Mouse (Mus musculus) right cerebral cortex, postnatal 36 days (tissue): ENCODE results near the gene Robo2.
"Not testable (repeated sequence)": the region's sequence is repeated elsewhere in the genome, so short reads cannot be mapped to it uniquely, and the experiment has no call there.

ENCODE experiments used
- DNase-seq, 2 experiments: peaks; one replicate each; pipeline ENCODE4 v3.0.0; 2022; ENCODE audit warnings: low spot score in 2 of 2, mixed read lengths in 1 of 2

Gene Robo2

DNA sequence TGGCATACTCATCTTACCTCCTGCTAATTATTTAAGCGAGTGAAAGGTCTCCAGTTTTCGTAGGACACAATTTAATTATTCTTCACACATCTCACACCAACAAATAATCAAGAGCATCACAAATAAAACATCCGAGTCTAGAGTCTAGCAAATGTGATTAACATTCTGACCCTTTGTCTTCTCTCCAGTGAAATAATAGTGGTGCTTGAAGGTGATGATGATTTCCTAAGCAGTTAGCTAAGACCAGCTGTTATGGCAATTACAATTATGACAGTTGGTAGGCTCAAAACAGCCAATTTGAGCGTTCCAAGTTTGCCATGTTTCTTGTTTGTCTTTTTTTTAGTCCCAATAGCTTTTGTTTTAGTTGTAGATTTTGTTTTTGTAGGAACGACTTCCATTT, 210.9 kb downstream of the Robo2 start:
- DNase-seq, result no peak

- DNase-seq, result no peak
These were observed 211.5 kb downstream of the Robo2 start for GRCm38 (mm10) chr16:74200024-74200703.

DNA sequence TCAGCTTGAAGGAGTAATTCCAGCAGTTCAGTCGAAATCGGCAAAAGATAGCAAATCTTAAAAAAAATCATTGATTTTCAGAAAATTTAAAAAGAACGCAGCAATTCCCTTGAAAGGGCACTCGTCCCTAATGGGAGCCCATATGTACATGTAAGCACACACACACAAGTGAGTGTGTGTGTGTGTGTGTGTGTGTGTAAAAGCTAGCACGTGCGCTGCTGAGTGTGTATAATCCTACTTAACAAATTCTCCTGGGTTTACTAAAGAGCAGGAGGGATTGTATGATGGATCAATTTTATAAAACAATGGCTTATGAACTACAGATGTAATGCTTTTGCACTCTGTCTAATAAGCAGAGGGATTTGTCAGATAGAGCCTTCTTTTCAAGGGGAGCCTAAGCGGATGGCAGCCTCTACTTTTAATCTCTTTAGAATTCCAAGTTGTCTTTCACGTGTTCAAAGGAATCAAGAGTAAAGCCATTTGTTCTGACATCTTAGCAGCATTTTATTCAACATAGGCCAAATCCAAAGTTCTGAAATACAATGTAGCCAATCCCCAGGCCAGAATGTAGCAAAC, 218.6 kb downstream of the Robo2 start:
- no peak for DNase-seq

GRCm38 (mm10) chr16:74191621-74192020, 220.0 kb downstream of the Robo2 start:
- DNase-seq, result no peak

GRCm38 (mm10) chr16:74182509-74183113, 229.0 kb downstream of the Robo2 start:
- DNase-seq, result no peak

DNA sequence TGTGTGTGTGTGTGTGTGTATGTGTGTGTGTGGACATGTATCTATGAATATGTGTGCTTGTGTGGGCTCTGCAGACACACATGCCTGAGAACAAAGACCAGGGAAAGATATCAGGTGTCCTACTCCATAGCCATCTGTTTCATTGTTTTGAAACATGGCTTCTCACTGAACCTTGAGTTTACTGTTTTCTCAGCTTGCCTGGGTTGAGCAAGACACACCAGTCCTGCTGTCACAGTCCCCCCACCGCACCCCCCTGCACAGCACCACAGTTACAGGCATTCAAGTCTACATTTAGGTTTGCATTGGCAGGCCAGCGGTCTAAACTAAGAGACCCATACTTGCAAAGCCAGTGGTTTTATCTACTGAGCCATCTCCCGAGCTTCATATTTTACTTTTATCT, 239.0 kb downstream of the Robo2 start:
- no peak for DNase-seq

- DNase-seq, result no peak
These were observed 242.0 kb downstream of the Robo2 start for GRCm38 (mm10) chr16:74169642-74170041.

DNA sequence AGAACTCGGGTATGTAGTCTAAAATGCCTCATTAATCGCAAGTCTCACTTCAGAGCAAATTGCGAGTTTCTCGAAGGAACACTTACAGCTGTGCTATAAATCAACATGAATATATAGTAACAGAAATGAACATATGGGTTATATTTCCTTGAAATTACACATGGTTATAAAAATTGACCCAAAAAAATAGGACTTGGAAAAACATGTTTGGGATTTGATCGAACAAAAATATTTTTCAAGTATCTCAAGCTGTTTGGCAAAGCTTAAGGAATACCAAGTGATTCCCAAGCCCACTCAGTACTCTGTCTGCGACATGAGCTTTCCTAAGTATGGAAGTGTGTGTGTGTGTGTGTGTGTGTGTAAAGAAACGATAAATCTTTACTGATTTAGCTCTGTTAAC, 242.5 kb downstream of the Robo2 start:
- DNase-seq, result no peak

DNA sequence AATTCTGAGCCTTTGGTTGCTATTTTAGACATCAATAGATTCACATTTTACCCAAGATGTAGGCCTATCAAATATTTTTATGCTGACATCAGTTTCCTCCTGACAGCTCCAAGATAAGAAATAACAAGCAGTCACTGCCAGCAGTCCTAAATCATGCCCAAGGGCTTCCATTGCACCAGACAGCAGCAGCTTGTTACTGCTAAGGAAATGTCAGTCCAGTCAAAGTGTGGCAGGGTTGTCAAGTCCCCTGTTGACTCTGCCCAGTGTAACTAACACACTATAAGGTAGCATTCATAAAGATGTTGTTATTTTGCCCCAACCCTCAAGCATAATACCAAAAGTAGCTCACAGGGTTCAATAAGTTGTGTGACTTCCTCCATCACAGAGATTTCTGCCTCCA, 243.8 kb downstream of the Robo2 start:
- DNase-seq, result no peak

GRCm38 (mm10) chr16:74162041-74162440, 249.6 kb downstream of the Robo2 start:
- no peak for DNase-seq

DNA sequence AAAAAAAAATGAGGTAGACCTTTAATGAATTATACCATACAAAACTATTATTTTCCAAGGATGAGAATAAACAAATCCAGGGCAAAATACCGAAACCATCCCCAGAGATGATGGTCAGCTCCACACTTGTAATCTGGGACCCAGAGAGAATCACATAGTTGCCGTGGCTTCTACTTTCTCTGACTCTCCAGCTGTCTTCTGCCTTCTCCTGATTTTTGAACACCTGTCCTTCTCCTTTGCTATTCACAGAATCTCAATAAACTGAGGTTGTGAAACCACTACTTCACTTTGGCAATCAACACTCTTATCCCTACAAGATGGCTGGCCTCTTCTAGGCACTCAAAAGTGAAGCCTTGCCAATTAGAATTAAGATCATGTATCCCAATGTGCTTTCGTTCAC, 252.4 kb downstream of the Robo2 start:
- no peak for DNase-seq

DNA sequence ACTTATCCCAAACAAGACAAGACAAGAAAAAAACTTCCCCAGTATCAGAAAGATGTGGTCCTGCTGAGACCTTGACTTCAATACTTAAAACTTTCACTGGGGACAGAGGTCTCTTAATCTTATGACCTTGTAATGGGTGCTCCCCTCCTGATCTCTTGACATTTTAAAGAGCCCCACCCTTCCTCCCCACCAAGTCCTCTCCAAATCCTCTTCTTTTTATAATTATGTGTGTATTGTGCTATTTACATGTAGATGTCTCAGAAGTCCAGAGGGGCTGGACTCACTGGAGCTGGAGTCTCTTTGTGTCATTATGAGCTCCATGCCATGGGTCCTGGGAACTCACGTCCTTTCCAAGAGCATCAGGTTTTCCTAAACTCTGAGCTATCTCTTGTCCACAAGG, 275.4 kb downstream of the Robo2 start:
- no peak for DNase-seq

DNA sequence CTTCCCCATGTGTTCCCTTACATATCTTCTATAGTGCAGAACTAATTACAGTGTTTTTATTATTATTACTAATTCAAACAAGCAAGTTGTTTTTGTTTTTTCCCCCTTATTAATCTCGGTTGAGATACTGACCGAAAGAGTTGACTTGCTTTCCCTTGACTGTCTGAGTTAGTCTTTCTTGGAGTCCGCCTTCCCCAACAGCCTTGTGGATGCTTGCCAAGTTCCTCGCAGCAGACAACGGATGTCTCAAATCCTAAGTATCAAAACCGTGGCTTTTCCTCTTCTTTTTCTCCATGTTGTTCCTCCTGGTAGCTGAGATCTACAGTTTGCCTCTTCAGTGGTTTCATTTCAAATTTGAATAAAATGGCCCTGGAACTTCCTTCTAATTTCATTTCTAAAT, 278.8 kb downstream of the Robo2 start:
- DNase-seq, result no peak

DNA sequence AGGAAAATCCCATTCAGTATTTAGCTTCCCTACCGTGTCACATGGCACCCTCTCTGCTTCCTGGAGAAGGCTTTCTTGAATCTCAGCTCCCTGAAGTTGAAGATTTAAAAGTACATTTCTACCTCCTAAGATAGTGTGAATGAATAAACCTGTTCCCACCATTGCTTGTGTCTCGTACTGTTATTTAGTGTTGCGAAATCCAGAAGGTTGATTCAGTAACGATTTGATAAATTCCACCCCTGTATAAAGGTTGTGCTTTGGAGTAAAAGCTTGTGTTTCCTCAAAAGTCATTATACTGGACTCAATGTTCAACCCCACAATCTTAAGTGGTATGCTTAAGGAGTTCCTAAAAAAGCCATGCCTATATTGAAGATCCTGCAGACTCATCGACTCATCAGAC, 280.3 kb downstream of the Robo2 start:
- DNase-seq, result no peak

GRCm38 (mm10) chr16:74128443-74128983, 283.1 kb downstream of the Robo2 start:
- no peak for DNase-seq

- no peak for DNase-seq
These were observed 298.5 kb downstream of the Robo2 start for GRCm38 (mm10) chr16:74113155-74113554.

DNA sequence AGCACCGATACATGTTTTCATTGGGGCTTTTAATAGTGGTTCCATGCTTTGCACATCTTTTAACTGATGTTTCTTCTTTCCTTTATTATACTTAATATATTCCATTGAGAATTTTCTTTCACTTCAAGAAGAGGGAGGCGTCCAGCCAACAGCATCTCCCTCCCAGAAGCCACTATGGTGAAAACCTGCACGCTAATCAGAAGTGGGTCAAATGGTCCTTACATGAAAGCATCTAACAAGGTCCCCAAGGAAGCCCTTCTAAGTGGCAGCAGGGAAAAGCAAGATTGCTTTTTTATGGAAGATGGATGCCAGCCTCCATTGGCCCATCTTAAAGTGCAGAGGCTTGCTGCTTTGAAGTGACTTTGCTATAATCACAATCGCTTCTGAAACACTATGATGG, 300.5 kb downstream of the Robo2 start:
- DNase-seq, result no peak

- not testable (repeated sequence) for DNase-seq
These were observed 307.2 kb downstream of the Robo2 start for GRCm38 (mm10) chr16:74104449-74104848.

- no peak for DNase-seq
These were observed 318.4 kb downstream of the Robo2 start for GRCm38 (mm10) chr16:74092997-74093801.

DNA sequence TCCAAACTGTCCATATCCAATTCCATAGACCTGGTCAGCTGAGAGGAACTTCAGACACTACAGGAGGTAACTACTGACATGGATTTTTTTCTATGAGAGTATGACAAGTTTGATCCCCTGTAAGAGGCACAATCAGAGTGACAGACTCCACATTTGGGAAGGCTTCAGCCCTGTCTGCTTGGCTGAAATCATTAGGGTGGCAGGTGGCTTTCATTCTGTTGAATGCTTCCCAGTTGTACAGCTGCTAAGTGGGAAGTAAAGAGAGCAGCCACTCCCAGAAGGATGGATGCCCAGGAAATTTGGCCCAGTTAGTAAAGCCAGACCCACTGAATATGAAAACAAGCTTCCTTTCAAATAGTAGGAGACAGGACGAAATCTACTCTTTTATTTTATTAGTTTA, 321.7 kb downstream of the Robo2 start:
- peak in 1 of 2 experiments; percentile 7 for DNase-seq

DNA sequence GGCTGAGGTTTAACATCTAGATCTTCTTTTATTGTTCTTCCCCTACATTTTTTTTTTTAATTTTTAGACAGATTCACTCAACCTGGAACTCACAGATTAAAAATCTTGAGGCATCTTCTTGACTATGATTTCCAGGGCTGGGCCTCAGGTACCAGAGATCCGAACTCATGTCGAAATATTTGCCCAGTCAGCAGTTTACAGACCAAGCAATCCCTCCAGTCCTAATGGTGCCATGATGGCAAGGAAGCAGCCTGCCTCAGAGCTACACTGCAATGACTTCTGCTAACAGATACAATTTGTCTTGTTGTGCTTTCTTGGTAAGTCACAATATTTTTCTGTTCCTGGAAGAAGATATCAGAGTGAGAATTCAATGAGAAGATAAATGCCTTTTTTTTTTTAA, 327.4 kb downstream of the Robo2 start:
- DNase-seq, result no peak

DNA sequence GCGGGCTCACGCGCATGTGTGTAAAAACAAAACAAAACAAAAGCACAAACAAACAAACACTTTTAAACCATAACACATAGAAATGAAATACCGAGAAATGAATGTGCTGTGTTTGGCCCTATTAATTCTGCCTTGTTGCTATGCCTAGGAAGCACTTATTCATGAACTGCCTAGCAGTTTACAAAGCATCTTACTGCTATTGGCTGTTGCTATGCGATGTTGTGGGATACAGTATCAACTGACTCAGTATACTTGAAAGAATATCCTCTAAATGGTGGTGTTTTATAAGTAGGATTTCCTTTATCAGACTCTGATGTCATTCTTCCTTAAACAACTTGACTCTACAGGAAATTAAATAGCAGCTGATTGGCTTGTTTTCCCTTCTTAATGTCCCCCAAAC, 339.0 kb downstream of the Robo2 start:
- no peak for DNase-seq
